Mouse (Mus musculus) heart, adult 9 months (tissue): ENCODE results near the gene Arrdc2.
A peak's percentile ranks its signal among the peaks of the same experiment; 100 is the strongest.

Experiments used
- DNase-seq, 2 experiments: peaks; one replicate each; pipeline ENCODE4 v3.0.0; 2022; ENCODE audit warnings: low spot score in 2 of 2

Arrdc2 gene

DNA sequence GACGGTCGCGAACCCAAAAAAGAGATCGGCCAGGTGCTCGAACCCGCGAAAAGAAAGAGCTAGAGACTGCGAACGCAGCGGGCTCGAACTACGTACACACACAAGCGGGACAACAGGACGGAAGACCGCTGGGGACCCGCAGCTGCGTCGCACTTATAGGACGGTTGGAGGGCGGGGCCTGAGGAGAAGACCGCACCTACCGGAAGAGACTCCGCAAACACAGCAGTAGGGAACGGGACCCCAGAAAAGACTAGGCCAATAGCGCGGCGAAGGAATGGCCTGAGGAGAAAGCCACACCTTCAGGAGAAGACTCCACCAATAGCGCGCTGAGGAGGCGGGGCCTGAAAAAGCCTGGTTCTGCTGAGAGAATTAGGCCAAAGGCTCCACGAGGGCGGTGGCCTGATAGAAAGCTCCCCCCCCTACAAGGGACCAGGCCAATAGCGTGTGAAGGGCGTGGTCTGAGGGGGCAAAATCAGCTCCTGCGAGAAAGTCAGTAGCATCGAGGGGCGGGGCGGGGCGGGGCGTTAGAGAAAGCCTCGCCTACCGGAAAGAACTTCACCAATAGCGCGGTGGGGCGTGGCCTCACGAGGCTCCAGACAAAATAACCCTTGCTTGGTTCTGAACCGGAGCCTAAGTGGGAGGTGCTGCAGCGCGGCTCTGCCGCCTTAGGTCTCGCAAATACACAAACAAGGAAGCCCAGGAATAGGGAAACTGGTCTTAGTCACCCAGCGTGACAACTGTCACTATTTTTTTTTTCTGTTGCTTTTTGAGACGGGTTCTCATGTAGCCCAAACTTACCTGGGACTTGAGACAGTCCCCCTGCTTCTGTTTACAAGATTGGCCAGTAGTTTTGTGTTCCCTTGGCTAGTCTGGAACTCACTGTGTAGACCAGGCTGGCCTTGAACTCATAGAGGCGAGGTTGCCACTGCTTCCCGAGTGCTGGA is at the start of gene Arrdc2:
Gene Arrdc2 (minus strand): TSS at position 313 of the 944 bp plus-strand sequence.
- DNase-seq, result peak; percentile 100

DNA sequence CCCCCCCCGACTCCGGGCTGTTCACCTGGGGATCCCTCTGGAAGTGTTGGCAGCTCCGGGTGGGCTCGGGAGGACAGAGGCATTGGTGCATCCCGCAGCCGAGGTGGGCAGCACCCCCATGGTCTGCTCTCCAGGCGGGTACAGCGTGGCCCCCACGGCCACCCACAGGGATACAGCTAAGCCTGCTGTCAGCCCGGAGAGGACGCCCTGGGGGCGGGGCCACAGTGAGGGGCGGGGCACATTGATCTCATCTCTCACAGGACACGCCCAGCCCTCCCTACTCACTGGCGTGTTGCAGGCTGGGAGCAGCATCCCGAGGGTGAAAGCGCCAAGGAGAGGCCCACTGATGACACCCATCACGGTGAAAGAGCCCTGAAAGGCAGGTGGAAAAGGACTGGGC is 48.1 kb upstream of the Arrdc2 start:
- DNase-seq, result no peak

DNA sequence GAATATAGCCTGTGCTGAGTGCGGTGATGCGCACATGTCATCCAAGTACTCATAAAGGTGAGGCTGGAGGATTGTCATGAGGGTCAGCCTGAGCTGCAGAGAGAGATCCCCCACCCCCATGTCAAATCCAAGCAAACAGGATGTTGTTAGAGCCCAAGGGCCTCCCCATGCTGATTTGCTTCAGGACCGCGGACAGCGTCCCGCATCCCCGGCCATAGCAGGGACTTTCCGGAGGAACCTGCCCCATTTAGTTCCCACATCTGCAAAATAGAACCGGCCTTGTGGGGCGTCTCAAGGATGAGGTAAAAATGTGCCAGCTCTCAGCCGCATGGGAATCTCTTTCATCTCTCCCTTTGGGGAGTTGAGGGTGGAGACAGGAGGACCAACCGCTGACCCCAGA is 46.1 kb upstream of the Arrdc2 start:
- DNase-seq, result no peak

DNA sequence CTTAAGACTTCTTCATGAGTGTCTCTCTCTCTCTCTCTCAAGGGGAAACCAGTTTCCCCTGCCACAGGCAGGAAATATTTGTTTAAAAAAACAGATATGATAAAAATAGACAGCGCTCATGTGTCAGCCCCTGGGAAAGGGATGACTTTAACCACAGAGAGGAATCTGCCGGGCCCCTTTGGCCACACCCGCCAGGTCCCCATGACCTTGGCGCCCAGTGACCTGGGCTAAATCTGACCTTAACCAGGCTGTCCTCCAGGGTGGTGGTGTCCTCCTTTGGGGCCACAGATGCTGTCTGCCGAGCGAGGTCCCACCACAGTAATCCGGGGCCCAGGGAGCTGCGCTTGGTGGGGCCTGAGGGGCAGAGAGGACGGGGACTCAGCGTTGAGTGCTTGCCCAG is 45.2 kb upstream of the Arrdc2 start:
- no peak for DNase-seq

DNA sequence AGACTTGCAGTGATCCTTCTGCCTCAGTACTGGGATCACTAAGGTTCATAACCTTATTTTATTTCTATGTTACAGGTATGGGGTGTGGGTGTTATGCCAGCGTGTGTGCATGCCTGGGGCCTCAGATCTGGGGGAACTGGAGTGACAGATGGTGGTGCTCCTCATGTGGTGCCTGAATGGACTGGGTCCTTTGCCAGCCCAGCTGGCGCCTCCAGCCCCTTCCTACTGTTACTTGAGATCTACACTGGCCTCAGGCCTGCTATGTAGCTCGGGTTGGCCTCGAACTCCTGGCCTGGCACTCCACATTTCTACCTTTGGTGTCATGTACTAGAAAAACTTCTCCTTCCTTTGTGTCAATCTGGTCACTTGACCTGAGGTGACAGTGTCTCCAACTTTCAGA is 44.7 kb upstream of the Arrdc2 start:
- no peak for DNase-seq

DNA sequence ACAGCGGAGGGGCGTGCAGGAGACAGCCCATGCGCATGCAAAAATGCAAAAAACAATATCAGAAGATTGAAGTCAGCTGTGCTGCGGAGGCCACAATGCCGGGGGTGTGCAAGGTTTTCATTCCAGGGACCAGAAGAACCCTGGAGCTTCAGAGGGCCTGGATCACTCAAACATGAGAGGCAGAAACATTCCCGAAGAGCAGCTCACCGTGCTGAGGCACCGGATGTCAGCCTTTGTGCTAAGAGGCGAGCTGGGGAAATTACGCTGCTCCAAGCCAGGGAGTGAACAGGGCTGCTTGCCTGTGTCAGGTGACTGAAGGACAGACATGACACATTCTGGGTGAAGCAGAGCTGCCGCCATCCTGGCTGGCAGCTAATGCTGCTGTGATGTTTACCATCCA is 41.0 kb upstream of the Arrdc2 start:
- DNase-seq, result no peak

DNA sequence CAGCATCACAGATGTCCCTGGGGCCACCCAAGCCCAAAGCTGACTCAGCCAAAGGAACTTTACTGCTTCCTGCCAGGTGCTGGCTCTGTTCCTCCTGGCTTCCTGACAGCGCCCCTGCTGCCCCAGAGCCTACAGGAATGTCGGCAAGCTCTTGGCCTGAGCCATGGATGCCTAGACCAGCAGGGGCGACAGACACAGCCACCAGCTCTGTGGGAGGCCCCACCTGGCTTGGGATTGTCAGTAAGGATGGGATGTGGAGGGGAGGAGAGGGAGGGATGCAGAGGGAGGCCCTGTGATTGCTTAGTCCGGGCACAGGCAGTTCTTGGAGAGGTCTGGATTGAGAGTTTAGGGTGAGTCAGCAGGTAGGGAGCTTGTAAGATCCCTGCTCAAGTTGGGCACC is 40.6 kb upstream of the Arrdc2 start:
- DNase-seq, result peak in 1 of 2 experiments; percentile 53

DNA sequence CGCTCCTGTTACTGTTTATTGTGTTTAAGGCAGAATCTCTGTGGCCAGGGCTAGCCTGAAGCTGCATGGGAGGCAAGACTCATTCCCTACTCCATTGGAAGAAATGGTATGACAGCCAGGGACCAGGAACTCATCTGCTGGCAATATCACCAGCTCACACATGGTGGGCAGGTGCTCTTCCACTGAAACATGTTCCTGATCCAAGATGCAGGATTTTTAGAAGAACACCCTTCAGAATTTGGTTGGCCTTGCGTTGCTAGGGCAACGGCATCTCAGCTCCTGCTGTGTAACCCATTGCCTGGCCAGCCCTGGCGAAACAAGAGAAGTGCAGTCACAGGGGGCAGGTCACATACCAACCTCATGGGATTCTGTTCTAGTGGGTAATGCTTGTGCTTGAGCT is 40.0 kb upstream of the Arrdc2 start:
- DNase-seq, result no peak

DNA sequence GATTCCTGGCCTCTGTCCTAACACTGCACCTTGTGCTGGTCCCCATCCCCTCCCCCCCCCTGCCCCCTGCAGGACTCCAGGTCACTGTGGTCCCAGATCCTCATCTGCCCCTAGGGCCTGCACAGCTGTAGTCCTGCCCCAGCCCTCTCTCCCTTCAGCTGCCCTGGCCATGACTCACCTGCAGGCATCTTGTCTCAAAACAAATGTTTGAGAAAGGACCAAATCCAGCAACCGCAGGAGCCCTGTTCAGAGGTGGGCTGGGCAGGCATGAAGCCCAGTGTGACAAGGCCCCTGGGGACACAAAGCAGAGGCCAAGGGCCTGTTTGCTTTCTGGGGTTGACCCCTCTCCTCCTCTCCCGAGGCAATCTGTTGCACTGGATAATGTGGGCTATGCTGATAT is 38.7 kb upstream of the Arrdc2 start:
- DNase-seq, result no peak

DNA sequence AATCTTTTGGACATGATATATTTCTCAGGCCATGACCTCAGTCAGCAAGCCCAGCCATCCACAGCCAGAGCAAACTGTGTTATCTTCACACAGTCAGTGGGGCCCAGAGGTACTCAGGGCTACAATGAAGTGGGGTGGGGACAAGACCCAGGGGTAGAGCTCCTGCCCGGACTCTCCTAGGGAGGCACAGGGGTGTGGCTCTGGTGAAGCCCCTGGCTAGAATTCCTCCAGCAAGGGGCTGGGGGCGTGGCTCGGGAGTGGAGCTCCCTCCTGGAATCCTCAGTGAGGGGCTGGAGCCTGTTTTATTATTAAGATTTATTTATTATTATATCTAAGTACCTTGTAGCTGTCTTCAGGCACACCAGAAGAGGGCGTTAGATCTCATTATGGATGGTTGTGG is 36.9 kb upstream of the Arrdc2 start:
- no peak for DNase-seq

DNA sequence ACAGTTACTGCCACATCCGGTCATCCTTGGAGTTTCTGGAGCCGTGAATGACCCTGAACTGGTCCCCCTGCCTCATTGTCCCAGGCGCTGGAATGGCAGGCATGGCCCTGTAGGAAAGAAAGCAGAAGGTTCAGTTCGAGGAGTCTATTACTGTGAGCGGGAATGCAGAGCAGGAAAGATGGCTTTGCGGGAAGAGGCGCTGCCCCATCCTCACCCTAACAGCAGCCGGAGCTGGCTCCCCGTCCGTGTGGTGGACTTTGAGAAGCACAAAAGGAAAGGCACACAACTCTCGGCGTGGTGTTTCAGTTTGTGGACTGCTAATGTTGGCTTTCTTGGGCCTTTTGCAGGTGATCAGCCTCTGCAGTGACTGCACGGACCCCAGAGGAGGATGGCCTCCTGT is 34.9 kb upstream of the Arrdc2 start:
- DNase-seq, result no peak

DNA sequence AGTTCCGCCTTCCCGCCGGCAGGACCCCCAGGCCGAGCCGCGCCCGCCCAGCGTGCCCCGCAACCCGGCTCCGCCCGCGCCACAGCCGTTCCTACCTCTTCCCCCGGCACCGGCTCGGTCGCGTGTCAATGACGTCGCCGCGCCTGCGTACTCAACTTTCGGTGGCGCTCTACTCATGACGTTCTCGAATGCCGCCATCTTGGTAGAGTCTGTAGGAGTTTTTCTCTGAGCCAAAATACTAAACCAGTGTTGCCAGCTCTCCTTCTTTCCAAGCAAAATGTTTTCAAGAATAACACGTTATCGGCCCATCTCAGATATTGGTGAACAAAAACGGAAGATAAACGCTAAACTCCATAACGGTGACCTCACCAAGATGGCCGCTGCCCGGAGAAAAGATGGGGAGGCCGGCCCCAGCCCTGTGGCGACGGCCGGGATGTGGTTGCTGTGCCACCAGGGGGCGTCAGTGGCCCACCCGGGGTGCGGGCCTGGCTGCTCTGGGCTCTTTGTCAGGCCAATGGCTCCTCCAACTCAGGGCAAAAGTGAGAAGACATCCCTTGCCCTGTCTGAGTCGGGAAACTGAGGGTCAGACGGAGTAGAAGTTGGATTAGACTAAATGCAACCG is 34.0 kb upstream of the Arrdc2 start, which contains the start of gene Ccdc124:
Gene Ccdc124 (minus strand): TSS at position 572 of the 622 bp plus-strand sequence.
- DNase-seq, result peak; percentile 91 to 97

DNA sequence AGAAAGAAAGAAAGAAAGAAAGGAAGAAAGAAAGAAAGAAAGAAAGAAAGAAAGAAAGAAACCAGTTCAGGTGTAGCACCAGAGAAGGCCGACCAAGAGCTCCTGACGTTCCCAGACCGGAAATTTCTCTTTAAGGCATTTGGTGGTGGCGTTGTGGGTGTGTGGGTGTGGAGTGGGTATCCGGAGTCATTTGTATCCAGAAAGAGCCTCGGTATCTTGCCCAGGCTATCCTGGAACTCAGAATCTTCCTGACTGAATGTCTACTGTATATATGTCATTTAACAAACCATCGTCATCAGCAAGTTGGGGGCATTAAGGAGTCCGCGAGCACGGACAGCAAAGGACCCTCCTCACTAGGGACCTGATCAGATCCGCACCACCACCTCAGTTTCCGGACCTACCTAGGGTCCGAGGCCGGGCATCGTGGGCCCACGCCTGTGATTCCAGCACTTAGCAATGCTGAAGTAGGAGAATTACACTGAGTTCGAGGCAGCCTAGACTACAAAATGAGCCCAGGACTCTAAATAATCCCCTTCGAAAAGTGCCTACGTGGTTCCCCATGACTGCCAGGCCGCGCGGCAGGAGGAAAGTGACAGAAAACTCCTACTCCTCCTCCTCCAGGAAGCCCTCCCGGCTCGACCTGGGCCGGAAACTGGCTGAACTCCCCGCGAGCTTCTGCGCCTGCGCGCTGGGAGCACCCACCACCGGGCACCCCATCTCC is 33.3 kb upstream of the Arrdc2 start:
- DNase-seq, result no peak

DNA sequence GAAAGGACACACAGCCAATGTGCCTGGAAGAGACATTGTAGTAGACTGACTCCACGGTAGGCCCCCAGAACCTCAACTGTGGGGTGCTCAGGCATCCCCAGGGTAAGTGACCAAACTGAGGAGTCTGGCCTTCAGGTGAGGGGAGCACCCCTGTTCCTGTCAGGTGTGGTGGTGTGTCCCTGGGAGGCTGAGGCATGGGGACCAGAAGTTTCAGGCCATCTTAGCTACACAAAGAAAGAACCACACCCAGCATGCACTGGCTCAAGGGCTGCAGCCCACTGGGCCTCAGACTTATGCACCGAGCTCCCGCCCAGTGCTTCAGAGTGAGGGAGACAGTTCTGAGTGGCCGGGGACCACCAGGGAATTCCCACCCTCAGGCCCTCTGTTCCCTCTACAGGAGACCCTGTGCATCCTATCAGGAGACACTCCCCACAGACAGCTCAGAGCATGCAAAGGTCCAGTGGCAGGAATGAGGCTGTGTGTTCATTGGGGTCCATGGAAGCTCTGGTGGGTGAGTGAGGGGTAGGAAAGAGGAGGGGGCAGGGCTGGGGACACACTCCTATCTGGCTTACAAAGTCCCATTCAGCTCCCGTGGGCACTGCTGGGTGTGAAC is 31.8 kb upstream of the Arrdc2 start:
- no peak for DNase-seq

DNA sequence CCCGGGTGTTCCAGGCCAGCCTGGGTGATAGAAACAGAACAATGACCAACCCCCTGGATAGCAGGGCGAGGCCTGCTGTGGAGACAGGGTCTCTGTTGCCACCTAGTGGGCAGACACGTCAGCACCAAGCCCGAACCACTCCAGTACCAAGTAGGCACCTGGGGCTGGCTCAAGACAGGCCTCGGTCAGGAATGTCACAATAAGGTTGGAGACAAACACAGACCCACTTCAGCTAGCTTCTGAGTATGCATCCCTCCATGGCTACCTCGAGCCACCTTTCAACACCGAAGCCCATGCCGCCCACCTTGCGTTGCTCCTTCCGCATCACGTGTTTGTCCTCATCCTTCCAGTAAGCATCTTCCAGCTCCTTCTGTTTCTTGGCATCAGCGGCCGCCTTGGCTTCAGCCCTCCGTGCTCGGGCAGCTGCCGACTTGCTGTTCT is 30.1 kb upstream of the Arrdc2 start:
- DNase-seq, result peak; percentile 73 to 75

DNA sequence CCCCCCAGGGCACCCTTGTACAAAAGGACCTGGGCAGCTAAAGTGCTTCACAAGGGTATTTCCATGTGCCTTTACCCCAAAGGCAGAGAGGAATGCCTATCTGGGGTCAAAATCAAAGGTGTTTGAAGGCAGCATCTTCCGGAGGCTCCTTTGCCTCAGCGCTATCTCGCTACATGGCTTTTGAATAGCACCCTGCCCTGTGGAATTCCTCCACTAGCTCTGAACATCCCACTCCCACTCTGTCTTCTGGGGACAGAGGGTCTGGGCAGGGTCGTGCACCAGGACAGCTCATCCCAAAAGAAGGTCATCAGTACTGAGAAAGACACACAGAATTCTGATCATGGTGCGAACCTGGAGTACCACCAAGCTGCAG is 29.7 kb upstream of the Arrdc2 start:
- DNase-seq, result no peak

DNA sequence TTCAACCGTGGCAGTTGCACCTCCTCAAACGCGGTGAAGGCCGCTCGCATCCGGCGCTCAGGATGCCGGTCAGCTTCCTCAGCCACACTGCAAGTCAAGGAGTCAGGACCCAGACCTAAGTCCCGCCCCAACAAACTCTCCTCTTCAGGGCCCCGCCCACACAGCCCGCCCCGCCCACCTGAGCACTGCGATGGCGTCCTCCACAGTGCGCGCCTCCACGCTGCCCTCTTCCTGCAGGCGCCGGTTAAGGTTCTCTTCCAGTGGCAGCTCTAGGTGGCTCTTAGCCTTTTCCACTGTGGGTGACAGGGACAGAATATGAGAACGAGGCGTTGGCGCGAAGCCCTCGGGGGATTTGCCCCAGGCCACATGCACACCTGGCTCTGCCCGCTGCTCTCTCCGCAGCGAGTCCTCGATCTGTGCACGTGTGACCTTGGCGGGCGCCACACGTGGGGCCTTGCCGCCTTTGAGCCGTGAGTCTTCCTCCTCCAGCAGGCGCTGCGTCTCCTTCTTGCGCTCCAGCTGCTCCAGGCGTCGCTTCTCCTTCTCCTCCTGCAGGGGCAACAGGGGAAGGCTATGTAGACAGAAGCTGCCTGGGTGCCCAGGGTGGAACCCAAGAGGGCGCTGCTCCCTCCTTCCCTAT is 29.2 kb upstream of the Arrdc2 start:
- no peak for DNase-seq

DNA sequence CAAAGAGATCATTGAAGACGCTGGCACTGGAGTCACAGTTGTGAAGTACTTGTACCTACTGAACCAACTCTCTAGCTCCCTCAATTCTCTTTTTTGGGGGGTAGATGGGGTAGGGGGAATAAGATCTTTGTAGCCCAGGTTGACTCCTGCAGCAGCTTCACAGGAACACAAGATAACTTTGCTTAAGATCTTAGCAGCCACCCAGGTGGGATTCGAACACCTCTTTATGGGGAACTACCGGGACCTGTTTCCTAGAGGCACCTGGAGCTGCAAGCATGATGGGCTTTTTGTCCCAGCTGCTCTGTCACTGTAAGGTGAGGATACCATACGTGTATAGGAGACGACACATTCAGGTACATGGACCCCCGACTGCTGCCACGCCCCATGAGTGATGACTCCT is 27.0 kb upstream of the Arrdc2 start:
- DNase-seq, result no peak

DNA sequence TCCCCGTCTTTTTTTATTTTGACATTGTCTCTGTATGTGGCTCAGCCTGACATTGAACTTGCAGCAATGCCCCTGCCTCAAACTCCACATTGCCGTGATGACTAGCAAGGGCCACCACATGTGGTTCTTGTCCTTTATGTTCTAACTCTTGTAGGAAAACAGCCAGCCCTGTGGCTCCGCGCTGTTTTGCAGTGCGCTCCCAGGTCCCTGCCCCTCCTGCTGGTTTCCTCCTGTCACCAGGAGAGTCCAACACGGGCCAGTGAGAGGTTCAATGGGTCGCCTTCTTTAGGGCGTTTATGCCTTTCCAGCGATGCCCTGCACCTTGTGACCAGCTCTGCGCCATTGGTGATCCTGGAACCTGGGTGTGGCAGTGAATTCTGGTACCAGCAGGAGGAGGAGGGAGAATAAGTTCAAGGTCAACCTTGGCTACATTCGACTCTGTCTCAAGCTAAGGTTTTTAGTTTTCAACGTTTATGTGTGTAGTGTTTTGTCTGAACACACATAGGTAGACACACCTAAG is 26.5 kb upstream of the Arrdc2 start:
- no peak for DNase-seq

DNA sequence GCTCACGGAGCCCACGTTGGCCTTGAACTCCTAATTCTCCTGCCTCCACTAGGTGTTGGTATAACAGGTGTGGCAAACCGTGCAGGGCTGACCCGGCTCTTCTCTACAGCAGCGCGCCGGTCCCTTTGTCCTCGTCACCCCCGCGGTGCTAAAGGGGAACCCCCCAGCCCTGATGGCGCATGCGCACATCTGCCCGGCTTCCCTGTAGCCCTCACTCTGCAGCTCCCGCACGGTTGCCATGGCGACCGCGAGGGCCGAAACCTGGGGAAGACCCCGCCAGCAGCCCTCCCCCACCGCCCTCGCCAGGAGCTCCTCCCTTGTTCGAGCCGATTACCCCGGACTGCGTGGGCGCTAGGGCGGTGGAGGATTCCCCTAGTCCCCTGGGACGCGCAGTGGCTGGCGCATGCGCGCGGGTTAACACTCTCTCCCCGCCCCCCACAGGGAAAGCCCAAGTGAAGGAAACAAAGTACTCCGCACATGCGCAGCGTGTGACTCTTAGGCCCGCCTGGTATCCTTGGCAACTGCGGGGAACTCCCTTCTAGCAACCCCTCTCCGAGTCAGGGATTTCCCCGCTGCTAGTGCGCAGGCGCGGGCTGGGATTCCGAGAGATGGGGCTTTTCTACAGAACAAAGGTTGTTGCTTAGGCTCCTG is 26.0 kb upstream of the Arrdc2 start:
- DNase-seq, result peak; percentile 100

DNA sequence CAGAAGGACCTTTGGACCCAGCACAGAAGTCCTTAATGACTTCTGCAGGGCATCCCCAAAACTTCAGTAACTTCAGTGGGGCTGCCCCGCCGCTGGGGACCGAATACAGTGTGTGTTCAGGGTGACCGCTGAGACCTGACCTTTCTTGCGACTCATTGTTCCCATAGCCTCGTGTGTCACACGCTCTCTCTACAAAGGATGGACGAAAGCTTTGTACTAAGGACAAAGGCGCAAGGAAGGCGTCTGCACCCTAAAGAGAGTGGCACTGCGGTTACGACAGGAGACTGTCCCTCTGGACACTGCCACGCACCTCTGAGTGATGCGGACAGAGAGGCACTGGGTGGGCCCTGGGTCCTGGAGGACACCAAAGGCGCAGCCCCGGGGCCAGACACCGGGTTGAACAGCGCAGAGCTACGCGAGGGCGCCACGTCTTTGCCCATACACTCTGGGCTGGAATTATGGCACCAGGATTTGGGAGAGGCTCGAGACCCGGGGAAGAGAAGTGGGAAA is 25.2 kb upstream of the Arrdc2 start:
- no peak for DNase-seq
